Mouse (Mus musculus): ENCODE data around the gene Cmpk1. TPM values are rescaled to one million over a fixed set of nuclear protein-coding genes. Genes with fewer than 3 reads are reported as not detected.
"Not testable (repeated sequence)": the region's sequence is repeated elsewhere in the genome, so short reads cannot be mapped to it uniquely, and the experiment has no call there.

Gene Cmpk1
- total RNA-seq (2021): 10 to 100 TPM; 50.4 to 55.1 TPM

GRCm38 (mm10) chr4:114986591-114987432, at the start of gene Cmpk1:
Gene Cmpk1, minus strand, starts transcription at chr4:114987241.
- intact Hi-C loops (cut with DNase I): no loop called here
- DNase-seq: peak; percentile 91 to 92

GRCm38 (mm10) chr4:115035043-115035442, 48.0 kb upstream of the Cmpk1 start:
- intact Hi-C loops (cut with DNase I): no loop called here
- DNase-seq: no peak

GRCm38 (mm10) chr4:115019997-115020396, 33.0 kb upstream of the Cmpk1 start:
- no peak for DNase-seq
- intact Hi-C loops (cut with DNase I): no loop called here

DNA sequence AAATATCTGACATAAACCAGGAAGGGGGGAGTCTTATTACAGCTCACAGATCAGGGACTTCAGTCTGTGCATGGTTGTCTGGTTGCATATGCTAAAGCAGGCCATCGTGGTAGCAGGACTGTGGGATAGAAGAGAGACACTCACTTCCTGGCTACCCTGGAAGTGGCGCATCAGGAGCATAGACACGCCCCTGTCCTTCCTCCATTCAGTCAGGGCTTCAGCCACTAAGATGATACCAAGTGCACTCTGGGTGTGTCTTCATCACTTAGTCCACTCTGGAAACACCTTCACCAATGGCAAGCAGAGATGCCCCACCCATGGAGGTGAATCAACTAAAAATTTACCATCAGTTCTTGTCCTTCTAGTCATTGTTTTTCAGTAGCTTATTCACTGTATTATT, 27.2 kb upstream of the Cmpk1 start:
- no peak for DNase-seq
- intact Hi-C loops (cut with DNase I): no loop called here

DNA sequence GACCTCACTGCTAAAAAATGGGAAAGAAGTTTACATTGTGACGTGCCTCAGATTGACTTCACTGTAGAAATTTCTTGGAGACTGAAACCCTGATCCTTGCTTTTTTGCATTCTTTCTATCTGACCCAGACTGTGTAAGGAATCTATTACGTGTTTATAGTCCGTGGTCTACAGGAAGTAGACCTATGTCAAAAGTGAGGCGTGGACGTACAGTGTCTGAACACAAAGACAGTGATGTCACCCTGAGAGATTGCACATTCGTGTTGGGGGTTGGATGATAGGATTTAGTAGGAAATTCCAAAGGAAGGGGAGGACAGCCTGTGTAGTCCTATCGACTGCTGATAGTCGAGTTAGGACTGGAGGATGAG, 13.4 kb upstream of the Cmpk1 start:
- no peak for DNase-seq

DNA sequence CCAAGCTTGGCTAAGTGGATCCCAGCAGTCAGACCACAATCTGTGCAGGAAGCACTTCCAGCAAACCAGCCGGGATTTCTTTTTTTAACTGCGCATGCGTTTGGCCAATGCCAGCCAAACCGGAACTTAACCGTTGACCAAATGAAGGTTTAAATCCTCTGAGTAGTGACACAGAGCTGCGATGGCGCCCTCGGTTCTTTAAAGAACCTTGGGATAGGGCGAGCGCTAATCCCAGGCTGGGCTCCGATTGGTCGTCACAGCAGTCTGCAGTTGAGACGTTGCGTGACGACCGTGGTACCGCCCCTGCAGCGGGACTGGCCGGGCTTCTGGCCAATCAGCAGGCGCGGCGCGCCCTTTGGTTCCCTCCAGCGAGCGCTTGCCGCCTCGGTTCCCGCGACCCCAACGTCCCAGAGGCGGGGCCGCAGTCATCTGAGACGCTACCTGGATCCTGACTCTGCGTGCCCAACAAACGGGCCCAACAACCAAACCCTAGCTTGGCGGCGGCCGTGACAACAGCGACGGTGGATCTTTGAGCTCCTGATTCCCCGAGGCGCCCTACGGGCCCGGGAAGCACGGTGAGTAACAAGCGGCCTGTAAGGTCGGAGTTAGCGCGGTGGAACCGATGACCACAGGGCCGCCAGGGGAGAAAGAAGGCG, 12.9 kb upstream of the Cmpk1 start, which contains the start of gene Stil:
Stil (plus strand) TSS at position 387 of the 656 bp plus-strand sequence.
- intact Hi-C loops (cut with DNase I): loop anchor here (5.0 kb wide), 1 partner anchor 87 kb away; the partner anchor contains the start of gene Pdzk1ip1
- DNase-seq: peak; percentile 98

More for the DNA sequence above, 13.4 kb upstream of the Cmpk1 start:
- intact Hi-C loops (cut with DNase I): no loop called here

DNA sequence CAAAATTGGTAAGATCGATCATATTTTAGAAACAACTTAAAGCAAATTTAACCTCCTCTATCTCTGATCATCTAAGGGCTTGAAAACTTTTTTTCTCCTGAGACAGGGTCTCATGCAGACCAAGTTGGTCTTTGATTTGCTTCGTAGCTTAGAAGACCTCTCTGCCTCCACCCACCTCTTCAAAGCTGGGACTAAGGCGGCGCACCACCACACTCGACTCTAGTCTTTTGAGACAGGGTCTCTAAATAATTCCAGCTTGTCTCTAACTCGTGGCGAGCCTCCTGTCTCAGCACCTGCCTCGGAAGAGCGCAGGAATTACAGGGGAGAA, 12.4 kb upstream of the Cmpk1 start:
- intact Hi-C loops (cut with DNase I): loop anchor here (5.0 kb wide), 1 partner anchor 88 kb away; the partner anchor contains the start of gene Pdzk1ip1
- no peak for DNase-seq

- peak; percentile 20 to 62 for DNase-seq
- intact Hi-C loops (cut with DNase I): loop anchor here (5.0 kb wide), 1 partner anchor 90 kb away; the partner anchor contains the start of gene Pdzk1ip1
Observed at GRCm38 (mm10) chr4:114997051-114997450, 10.0 kb upstream of the Cmpk1 start.

DNA sequence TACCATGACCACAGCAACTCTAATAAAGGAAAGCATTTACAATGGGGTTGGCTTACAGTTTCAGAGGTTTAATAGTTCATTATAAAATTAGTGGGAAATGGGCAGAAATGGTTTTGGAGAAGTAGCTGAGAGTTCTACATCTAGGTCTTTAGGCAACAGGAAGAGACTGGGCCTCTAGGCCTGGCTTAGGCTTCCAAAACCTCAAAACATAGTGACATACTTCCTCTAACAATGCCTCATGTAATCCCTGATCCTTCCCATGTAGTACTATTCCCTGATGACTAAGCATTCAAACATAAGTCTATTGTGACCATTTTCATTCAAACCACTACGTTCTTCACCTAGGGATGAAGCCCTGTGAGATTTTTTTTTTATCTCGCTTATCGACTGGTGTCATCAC, 7.2 kb upstream of the Cmpk1 start:
- DNase-seq: no peak
- intact Hi-C loops (cut with DNase I): no loop called here

GRCm38 (mm10) chr4:114986211-114986590, 840 bp downstream of the Cmpk1 start:
- no peak for DNase-seq
- intact Hi-C loops (cut with DNase I): no loop called here

DNA sequence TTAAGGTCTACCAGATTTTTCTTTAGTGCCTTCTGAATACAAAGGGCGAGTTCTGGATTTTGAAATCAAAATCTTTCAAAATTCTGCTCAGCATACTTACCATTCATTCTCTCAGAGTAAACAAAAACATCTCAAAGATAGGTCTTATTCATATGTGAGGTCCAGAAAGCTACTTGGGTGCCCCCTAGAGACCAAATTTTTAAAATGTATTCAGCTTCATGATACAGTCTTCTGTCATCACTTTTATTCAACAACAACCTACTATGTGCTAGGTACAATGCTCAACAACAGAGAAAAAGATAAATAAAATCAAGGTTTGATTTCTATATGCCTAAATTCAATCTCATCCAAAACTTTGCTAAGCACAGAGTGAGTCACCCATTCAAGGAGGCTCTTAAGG, 4.0 kb downstream of the Cmpk1 start:
- intact Hi-C loops (cut with DNase I): no loop called here
- DNase-seq: peak in 1 of 2 experiments; percentile 13

GRCm38 (mm10) chr4:114982619-114983018, 4.4 kb downstream of the Cmpk1 start:
- no peak for DNase-seq
- intact Hi-C loops (cut with DNase I): no loop called here

DNA sequence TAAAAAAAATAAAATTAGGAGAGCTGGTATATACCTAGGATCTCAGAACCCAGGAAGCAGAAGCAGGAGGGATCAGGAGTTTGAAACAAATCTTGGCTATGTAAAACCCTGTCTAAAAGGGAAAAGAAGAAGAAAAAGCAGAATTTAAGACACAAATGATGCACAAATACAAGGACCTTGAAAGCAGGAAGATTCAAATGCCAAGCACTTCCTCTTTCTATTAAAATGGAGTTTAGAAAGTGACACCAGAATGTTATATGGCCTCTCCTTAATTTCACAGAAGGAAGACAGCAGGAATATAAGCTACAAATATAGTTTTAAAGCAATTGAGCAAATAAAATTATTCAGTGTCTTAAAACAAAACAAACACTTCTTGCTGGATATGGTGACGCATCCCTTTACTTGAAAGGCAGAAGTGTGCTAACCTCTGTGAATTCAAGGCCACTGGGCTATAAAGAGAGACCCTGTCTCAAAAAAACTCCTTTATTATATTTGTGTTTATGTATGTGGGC, 13.8 kb downstream of the Cmpk1 start:
- intact Hi-C loops (cut with DNase I): no loop called here
- no peak for DNase-seq

- no peak for DNase-seq
- intact Hi-C loops (cut with DNase I): no loop called here
Observed at GRCm38 (mm10) chr4:114970736-114971135, 16.3 kb downstream of the Cmpk1 start.

DNA sequence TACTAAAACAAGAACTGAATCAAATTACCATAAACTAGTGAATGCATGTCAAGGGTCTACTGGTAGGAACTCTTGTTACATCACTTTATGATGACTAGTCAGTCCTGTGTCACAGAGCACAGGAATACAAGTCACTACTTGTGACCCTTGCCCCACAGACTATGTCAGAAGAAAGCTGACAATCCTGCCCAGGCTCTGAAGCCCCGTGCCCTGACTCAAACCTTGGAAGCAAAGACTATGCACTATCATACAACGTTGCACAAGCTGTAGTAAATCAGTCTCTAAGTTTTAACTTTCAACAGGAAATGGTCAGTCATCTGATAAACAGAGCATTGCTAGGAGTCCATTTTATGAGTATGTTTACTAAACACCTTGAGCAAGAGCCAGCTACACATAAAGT, 26.2 kb downstream of the Cmpk1 start:
- intact Hi-C loops (cut with DNase I); DNase-seq: not testable (repeated sequence)

- intact Hi-C loops (cut with DNase I): no loop called here
- DNase-seq: no peak
Observed at GRCm38 (mm10) chr4:114959533-114959932, 27.5 kb downstream of the Cmpk1 start.

DNA sequence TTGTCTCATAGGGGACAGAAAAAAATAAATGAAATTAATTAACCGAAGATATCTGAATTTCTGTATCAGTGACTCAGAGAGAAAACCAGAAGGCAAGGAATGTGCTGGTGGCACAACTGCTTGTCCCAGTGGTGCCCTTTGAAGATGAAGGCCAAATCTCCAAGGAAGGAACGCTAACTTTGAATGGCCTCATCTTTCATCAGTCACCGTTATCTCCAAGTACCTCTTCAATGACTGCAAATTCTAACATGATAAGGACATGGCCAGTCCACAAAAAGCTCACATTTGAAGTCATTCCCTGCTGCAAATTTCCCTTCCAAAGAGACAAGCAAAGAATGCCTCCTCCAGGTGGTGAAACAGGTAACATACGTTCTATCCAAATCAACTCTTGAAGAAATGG, 28.3 kb downstream of the Cmpk1 start:
- intact Hi-C loops (cut with DNase I): no loop called here
- DNase-seq: no peak

- no peak for DNase-seq
- intact Hi-C loops (cut with DNase I): no loop called here
Observed at GRCm38 (mm10) chr4:114958231-114958630, 28.8 kb downstream of the Cmpk1 start.

DNA sequence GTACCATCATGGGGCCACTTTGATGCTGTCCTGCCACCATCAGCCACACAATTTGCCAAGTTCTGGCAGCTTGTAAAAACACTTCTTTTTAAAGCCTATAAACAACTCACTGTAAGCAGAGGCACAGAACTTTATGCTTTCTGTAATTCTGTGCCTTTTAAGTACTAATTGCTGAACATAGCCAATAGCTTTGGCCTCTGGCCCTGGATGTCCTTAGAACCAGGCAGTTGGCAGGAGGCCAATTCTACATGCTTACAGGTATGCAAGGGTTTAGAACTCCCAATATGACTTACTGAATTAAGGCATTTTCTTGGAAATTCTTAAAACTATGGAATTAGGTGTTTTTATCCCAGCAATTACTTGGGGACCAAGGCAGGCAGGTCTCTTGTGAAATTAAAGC, 29.6 kb downstream of the Cmpk1 start:
- intact Hi-C loops (cut with DNase I): no loop called here
- DNase-seq: peak in 1 of 2 experiments; percentile 15

- intact Hi-C loops (cut with DNase I): no loop called here
- no peak for DNase-seq
Observed at GRCm38 (mm10) chr4:114953172-114953571, 33.9 kb downstream of the Cmpk1 start.

- intact Hi-C loops (cut with DNase I): loop anchor here (1.0 kb wide), 4 partner anchors 31 to 301 kb away; no protein-coding TSS in a partner anchor
- DNase-seq: no peak
Observed at GRCm38 (mm10) chr4:114947852-114948481, 39.1 kb downstream of the Cmpk1 start.
